Comparison of ENCODE assay signal across 14 mouse cellular contexts in genomic region chr14:30573235-30573634, GRCm38 (mm10). TPM values are rescaled to one million over a fixed set of nuclear protein-coding genes. Genes with fewer than 3 reads are reported as not detected.
DNase-seq lines count a peak whose midpoint lies in the region.
"Had no signal": no experiment of that assay in that cellular context is flagged by ENCODE, and none has a peak within 500 bp of the region (broad histone marks: within the 10 kb centered on the region; RNA-seq: fewer than 3 reads in every experiment).

No protein-coding gene starts in this region.

- DNase-seq in adrenal gland, adult 2 months, result peak; percentile 79
- no peak for DNase-seq in adrenal gland, postnatal 4 days (ENCODE audit: low spot score in 2 of 2)
- peak; percentile 41 for DNase-seq in kidney, postnatal 10 days
- no peak for DNase-seq in kidney, postnatal 36 days
- DNase-seq in right cerebral cortex, postnatal 10 days (ENCODE audit: low spot score in 2 of 2), result peak; percentile 59 to 62
- DNase-seq in right cerebral cortex, adult 2 months (ENCODE audit: low spot score in 2 of 2), result no peak
- peak; percentile 76 for DNase-seq in adrenal gland, postnatal 14 days
- DNase-seq in lung, postnatal 14 days, result no peak
- DNase-seq: B cell, adult 2 months; cerebellum, adult 11-12 months; cerebellum, adult 9-10 months; cerebellum, postnatal 25 days; gastrocnemius, postnatal 14 days; heart, postnatal 14 days had no signal

RNA-seq across cellular contexts. Expression of gene Tkt, which starts 25.1 kb away (rescaled TPM):
- total RNA-seq in adrenal gland, adult 2 months (2021), result 1,000 to 10,000 TPM in 1 of 2 experiments, 100 to 1,000 TPM in 1; 736 to 1,496 TPM
- polyA plus RNA-seq in adrenal gland, adult 2 months (2012; rRNA removed), result 1,206 and 1,589 TPM in 2 replicates
- 100 to 1,000 TPM; 399 to 408 TPM for total RNA-seq in adrenal gland, postnatal 4 days (2021)
- 829 and 921 TPM in 2 replicates for total RNA-seq in adrenal gland, postnatal 14 days (2021)

RNA-seq across cellular contexts. Expression of gene Prkcd, which starts 52.8 kb away (rescaled TPM):
- 100 to 1,000 TPM in 1 of 2 experiments, 10 to 100 TPM in 1; 83.4 to 367 TPM for total RNA-seq in adrenal gland, adult 2 months (2021)
- 266 and 407 TPM in 2 replicates for polyA plus RNA-seq in adrenal gland, adult 2 months (2012; rRNA removed)
- 100 to 1,000 TPM; 197 to 224 TPM for total RNA-seq in adrenal gland, postnatal 4 days (2021)
- total RNA-seq in adrenal gland, postnatal 14 days (2021), result 133 and 145 TPM in 2 replicates

Comparison
In these comparisons a context has a peak if more than half of its experiments do, and no peak if none do; other contexts are left out.
1. DNase-seq: peak in adrenal gland, adult 2 months (single experiment), kidney, postnatal 10 days (single experiment), right cerebral cortex, postnatal 10 days (2 of 2) and adrenal gland, postnatal 14 days (single experiment); none in adrenal gland, postnatal 4 days (0 of 2), kidney, postnatal 36 days (0 of 2), right cerebral cortex, adult 2 months (0 of 2) and lung, postnatal 14 days (single experiment).